Mouse (Mus musculus): ENCODE measurements around the gene Hoxd11.

- TF ChIP-seq CTCF (conservative IDR thresholded peaks at IDR 0.05; ENCODE audit: insufficient read depth, insufficient read length, low read depth, low read length) (no peak), POLR2A (IDR thresholded peaks at IDR 0.05; ENCODE audit: low read depth, low read length) (no peak)
Observed at GRCm38 (mm10) chr2:74720955-74721491, 41.7 kb downstream of the Hoxd11 start.
